In the genomic region with DNA sequence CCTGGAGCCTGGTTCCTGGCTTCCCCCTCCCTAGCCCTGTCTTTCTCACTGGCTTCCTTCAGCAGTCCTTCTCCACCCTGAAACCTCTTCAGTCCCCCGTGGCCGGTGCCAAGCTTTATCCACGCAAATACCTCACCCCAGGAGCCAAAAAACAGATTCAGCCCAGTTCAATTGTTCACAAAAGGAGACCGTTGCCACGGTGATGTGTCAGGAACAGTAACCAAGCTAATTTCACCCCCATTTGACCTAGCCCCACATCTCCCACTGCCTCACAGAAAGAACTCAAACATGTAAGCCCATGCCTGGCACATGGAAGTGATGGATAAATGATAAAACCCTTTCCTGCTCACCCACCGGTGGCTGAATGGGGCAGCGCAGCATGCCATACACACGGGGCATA, we compare ENCODE assay signal across 8 mouse cellular contexts. TPM values are rescaled to one million over a fixed set of nuclear protein-coding genes. Genes with fewer than 3 reads are reported as not detected.
DNase-seq lines count a peak whose midpoint lies in the region; ATAC-seq and TF ChIP-seq lines count a peak whose summit lies in the region.

No protein-coding gene starts in this region.

- H3K27me3 ChIP-seq in heart, embryonic 13.5 days (replicated peaks) = peaks cover 30% of the 10 kb centered on the region
- peaks cover 36% of the 10 kb centered on the region for H3K27me3 ChIP-seq in embryonic facial prominence, embryonic 12.5 days
- H3K27me3 ChIP-seq in limb, embryonic 10.5 days (ENCODE audit: low read depth, poor library complexity, severe bottlenecking) = peaks cover 51% of the 10 kb centered on the region
- H3K27me3 ChIP-seq in small intestine, adult 2 months (ENCODE audit: control insufficient read depth, insufficient read depth, low read length) = peaks cover 21% of the 10 kb centered on the region

- 0 out of 2 replicates have a peak, but pooled peaks cover 4% of the 10 kb centered on the region for H3K36me3 ChIP-seq in heart, embryonic 13.5 days
- H3K36me3 ChIP-seq in embryonic facial prominence, embryonic 12.5 days = no peaks in the 10 kb centered on the region
- no peaks in the 10 kb centered on the region for H3K36me3 ChIP-seq in limb, embryonic 10.5 days
- H3K36me3 ChIP-seq in small intestine, adult 2 months (ENCODE audit: control insufficient read depth, insufficient read depth, low read length) = no peaks in the 10 kb centered on the region

- no peak for TF ChIP-seq CTCF in small intestine, adult 2 months (IDR thresholded peaks at IDR 0.05; ENCODE audit: extremely low read depth, insufficient read length, insufficient replicate concordance, low read depth, low read length)

- 26% methylated on average over 8 of the region's 8 CpGs for WGBS in heart, embryonic 13.5 days
- 21% methylated on average over 8 of the region's 8 CpGs for WGBS in embryonic facial prominence, embryonic 12.5 days
- 28% methylated on average over 8 of the region's 8 CpGs for WGBS in limb, embryonic 10.5 days
- 36% methylated on average over 8 of the region's 8 CpGs for WGBS in small intestine, adult 2 months

- H3K4me2 ChIP-seq in heart, embryonic 13.5 days = peak overlapping the region; percentile 87
- peak overlapping the region; percentile 94 for H3K4me2 ChIP-seq in embryonic facial prominence, embryonic 12.5 days (replicated peaks)

- H3K9ac ChIP-seq in heart, embryonic 13.5 days = peak overlapping the region; percentile 81
- no peak overlapping the region for H3K9ac ChIP-seq in embryonic facial prominence, embryonic 12.5 days

- ATAC-seq in heart, embryonic 13.5 days (ENCODE audit: extremely low read depth, insufficient number of reproducible peaks, low FRiP score, low TSS enrichment) = no peak
- no peak for ATAC-seq in embryonic facial prominence, embryonic 12.5 days (ENCODE audit: insufficient number of reproducible peaks, insufficient read depth, low FRiP score, low TSS enrichment)
- ATAC-seq in erythroblast, adult 5-6 weeks (replicated peaks; ENCODE audit: low FRiP score, poor library complexity, severe bottlenecking) = no peak

- H3K4me3 ChIP-seq in heart, embryonic 13.5 days = peak overlapping the region; percentile 58
- peak overlapping the region; percentile 48 for H3K4me3 ChIP-seq in embryonic facial prominence, embryonic 12.5 days
- H3K4me3 ChIP-seq in limb, embryonic 10.5 days = peak overlapping the region; percentile 58
- peak overlapping the region; percentile 70 for H3K4me3 ChIP-seq in small intestine, adult 2 months (ENCODE audit: low read depth, low read length)

- H3K27ac ChIP-seq in heart, embryonic 13.5 days (replicated peaks) = peak overlapping the region; percentile 82
- no peak overlapping the region for H3K27ac ChIP-seq in embryonic facial prominence, embryonic 12.5 days
- peak overlapping the region; percentile 84; the same call in 1 of the 2 replicates for H3K27ac ChIP-seq in limb, embryonic 10.5 days
- peak overlapping the region; percentile 63 for H3K27ac ChIP-seq in small intestine, adult 2 months (ENCODE audit: insufficient read depth, low read depth, low read length)

- peaks cover 54% of the 10 kb centered on the region for H3K4me1 ChIP-seq in heart, embryonic 13.5 days
- peaks cover 36% of the 10 kb centered on the region for H3K4me1 ChIP-seq in embryonic facial prominence, embryonic 12.5 days
- H3K4me1 ChIP-seq in limb, embryonic 10.5 days = peaks cover 75% of the 10 kb centered on the region
- peaks cover 9% of the 10 kb centered on the region for H3K4me1 ChIP-seq in small intestine, adult 2 months (ENCODE audit: control insufficient read depth, insufficient read depth, insufficient read length, low read length)

- DNase-seq in heart, adult 18-20 months = no peak
- peak; percentile 48 for DNase-seq in 3T3-L1 (ENCODE audit: low read depth, low spot score)
- DNase-seq in limb, embryonic 10.5 days (ENCODE audit: low spot score) = no peak
- no peak for DNase-seq in frontal cortex, adult 2 months (ENCODE audit: extremely low spot score in 1 of 2, low spot score in 1 of 2)

- no peak for TF ChIP-seq POLR2A in small intestine, adult 2 months (IDR thresholded peaks at IDR 0.05; ENCODE audit: low read depth, low read length)

- H3K9me3 ChIP-seq in heart, embryonic 13.5 days = no peaks in the 10 kb centered on the region
- no peaks in the 10 kb centered on the region for H3K9me3 ChIP-seq in embryonic facial prominence, embryonic 12.5 days
- no peaks in the 10 kb centered on the region for H3K9me3 ChIP-seq in limb, embryonic 10.5 days (replicated peaks)

RNA-seq across cellular contexts. Expression of gene Rapgef3, which starts 1.6 kb away (rescaled TPM):
- 22.1 and 25.4 TPM in 2 replicates for polyA plus RNA-seq in heart, embryonic 13.5 days (2015; fragmentation: Nextera tagmentation; extraction: Ambion mirVana)
- total RNA-seq in heart, adult 18-20 months (2021) = 10 to 100 TPM; 21.8 to 23.3 TPM
- 10.5 and 10.8 TPM in 2 replicates for polyA plus RNA-seq in embryonic facial prominence, embryonic 12.5 days (2016; fragmentation: Nextera tagmentation; extraction: Ambion mirVana)
- polyA plus RNA-seq in limb, embryonic 10.5 days (2016; fragmentation: Nextera tagmentation; extraction: Ambion mirVana) = 6.4 and 6.7 TPM in 2 replicates
- polyA plus RNA-seq in small intestine, adult 2 months (2012; rRNA removed) = 11.3 and 17.1 TPM in 2 replicates
- not detected in 2 replicates for total RNA-seq in erythroblast, adult 5-6 weeks (2015; ENCODE audit: low replicate concordance)
- total RNA-seq in erythroblast, adult 5-6 weeks (2017; ENCODE audit: low replicate concordance) = 2.3 and 2.6 TPM in 2 replicates
- polyA plus RNA-seq in frontal cortex, adult 2 months (2012; rRNA removed) = 69.2 and 78.4 TPM in 2 replicates

RNA-seq across cellular contexts. Expression of gene Slc48a1, which starts 12.1 kb away (rescaled TPM):
- polyA plus RNA-seq in heart, embryonic 13.5 days (2015; fragmentation: Nextera tagmentation; extraction: Ambion mirVana) = 70.2 and 70.8 TPM in 2 replicates
- total RNA-seq in heart, adult 18-20 months (2021) = 10 to 100 TPM; 57.9 to 69.7 TPM
- polyA plus RNA-seq in embryonic facial prominence, embryonic 12.5 days (2016; fragmentation: Nextera tagmentation; extraction: Ambion mirVana) = 29.4 and 32.6 TPM in 2 replicates
- 17.0 and 23.5 TPM in 2 replicates for polyA plus RNA-seq in limb, embryonic 10.5 days (2016; fragmentation: Nextera tagmentation; extraction: Ambion mirVana)
- polyA plus RNA-seq in small intestine, adult 2 months (2012; rRNA removed) = 20.8 and 22.1 TPM in 2 replicates
- 187 and 225 TPM in 2 replicates for total RNA-seq in erythroblast, adult 5-6 weeks (2015; ENCODE audit: low replicate concordance)
- total RNA-seq in erythroblast, adult 5-6 weeks (2017; ENCODE audit: low replicate concordance) = 172 and 185 TPM in 2 replicates
- 107 and 117 TPM in 2 replicates for polyA plus RNA-seq in frontal cortex, adult 2 months (2012; rRNA removed)

RNA-seq across cellular contexts. Expression of gene Endou, which starts 35.1 kb away (rescaled TPM):
- polyA plus RNA-seq in heart, embryonic 13.5 days (2015; fragmentation: Nextera tagmentation; extraction: Ambion mirVana) = 0.23 and 0.45 TPM in 2 replicates
- total RNA-seq in heart, adult 18-20 months (2021) = 1 to 10 TPM; 1.3 to 1.8 TPM
- 0.09 and 0.33 TPM in 2 replicates for polyA plus RNA-seq in embryonic facial prominence, embryonic 12.5 days (2016; fragmentation: Nextera tagmentation; extraction: Ambion mirVana)
- 0.16 and 0.26 TPM in 2 replicates for polyA plus RNA-seq in limb, embryonic 10.5 days (2016; fragmentation: Nextera tagmentation; extraction: Ambion mirVana)
- polyA plus RNA-seq in small intestine, adult 2 months (2012; rRNA removed) = 0.24 and 0.51 TPM in 2 replicates
- not detected in 2 replicates for total RNA-seq in erythroblast, adult 5-6 weeks (2015; ENCODE audit: low replicate concordance)
- total RNA-seq in erythroblast, adult 5-6 weeks (2017; ENCODE audit: low replicate concordance) = not detected in 2 replicates
- polyA plus RNA-seq in frontal cortex, adult 2 months (2012; rRNA removed) = 1.0 and 1.5 TPM in 2 replicates
